Mouse (Mus musculus) small intestine, adult 2 months (tissue): ENCODE measurements around the gene Nploc4. TPM values are rescaled to one million over a fixed set of nuclear protein-coding genes. Genes with fewer than 3 reads are reported as not detected.
A peak's percentile ranks its signal among the peaks of the same experiment; 100 is the strongest.

Experiments
- H3K27ac ChIP-seq: fragments of 200-500 bp; 2 replicates; pipeline ENCODE4 v1.5.1; 2012; ENCODE audit warnings: low read depth, low read length, control low read depth, inconsistent platforms; ENCODE audit not compliant: insufficient read depth
- H3K27me3 ChIP-seq: fragments of 200-500 bp; 2 replicates; pipeline ENCODE4 v1.6.1; 2012; ENCODE audit warnings: mild to moderate bottlenecking, moderate library complexity, low read length, inconsistent platforms; ENCODE audit not compliant: control insufficient read depth, insufficient read depth
- H3K36me3 ChIP-seq: fragments of 200-500 bp; 2 replicates; pipeline ENCODE4 v1.6.1; 2012; ENCODE audit warnings: mild to moderate bottlenecking, low read length, control low read depth, inconsistent platforms; ENCODE audit not compliant: control insufficient read depth, insufficient read depth
- H3K4me1 ChIP-seq: fragments of 200-500 bp; 2 replicates; pipeline ENCODE4 v1.6.1; 2012; ENCODE audit warnings: low read length, inconsistent platforms, mixed read lengths; ENCODE audit not compliant: control insufficient read depth, insufficient read depth, insufficient read length
- H3K4me3 ChIP-seq: fragments of 200-500 bp; 2 replicates; pipeline ENCODE4 v1.5.1; 2012; ENCODE audit warnings: low read depth, mild to moderate bottlenecking, control low read depth, inconsistent platforms, low read length, moderate library complexity
- CTCF ChIP-seq: fragments of 200-500 bp; IDR thresholded peaks from 2 replicates; pipeline ENCODE4 v1.5.1; 2012; ENCODE audit warnings: low read depth, mild to moderate bottlenecking, control low read depth, inconsistent platforms, low read length, moderate library complexity, mixed read lengths; ENCODE audit not compliant: insufficient replicate concordance, insufficient read length; ENCODE audit errors: extremely low read depth
- POLR2A ChIP-seq: fragments of 200-500 bp; IDR thresholded peaks from 2 replicates; pipeline ENCODE4 v1.6.1; 2012; ENCODE audit warnings: low read depth, mild to moderate bottlenecking, control low read depth, inconsistent platforms, low read length, moderate library complexity
- WGBS: fragments of 180-500 bp; shearing (Covaris S2); methylation state at CpG from one replicate; pipeline ENCODE4 v1.1.7; 2018; 5-methylcytosine and 5-hydroxymethylcytosine counted together
- polyA plus RNA-seq: library from polyadenylated mRNA; depleted of rRNA; stranded (reverse); fragments of >200 nt; gene quantifications from 2 replicates; pipeline ENCODE4 v1.2.3, GENCODE M21; 2012

The Nploc4 gene
- polyA plus RNA-seq, 1 experiment, result 54.8 TPM

GRCm38 (mm10) chr11:120359391-120359790 lies 78.1 kb downstream of the Nploc4 start:
- TF ChIP-seq CTCF, result no peak
- no peak for TF ChIP-seq POLR2A
- WGBS, result 84% methylated on average over 6 of the region's 6 CpGs
- Histone ChIP-seq H3K4me3 (no peak overlapping the region), H3K36me3 (no peaks in the 10 kb centered on the region), H3K4me1 (peaks cover 12% of the 10 kb centered on the region; the same call in 1 of the 2 replicates), H3K27ac (no peak overlapping the region), H3K27me3 (no peaks in the 10 kb centered on the region)

- H3K4me1 ChIP-seq, result peaks cover 24% of the 10 kb centered on the region
- H3K4me3 ChIP-seq, result no peak overlapping the region
- 35% methylated on average over 10 of the region's 10 CpGs for WGBS
- H3K27ac ChIP-seq, result no peak overlapping the region
- H3K36me3 ChIP-seq, result no peaks in the 10 kb centered on the region
- no peaks in the 10 kb centered on the region for H3K27me3 ChIP-seq
- TF ChIP-seq POLR2A (no peak), CTCF (no peak)
Measured at GRCm38 (mm10) chr11:120357791-120358401, 79.6 kb downstream of the Nploc4 start.

GRCm38 (mm10) chr11:120356900-120357299 lies 80.6 kb downstream of the Nploc4 start:
- no peak overlapping the region for H3K4me3 ChIP-seq
- H3K27me3 ChIP-seq, result no peaks in the 10 kb centered on the region
- no peaks in the 10 kb centered on the region for H3K36me3 ChIP-seq
- H3K4me1 ChIP-seq, result peaks cover 30% of the 10 kb centered on the region
- 96% methylated on average over 4 of the region's 4 CpGs for WGBS
- TF ChIP-seq CTCF, result no peak
- TF ChIP-seq POLR2A, result no peak
- no peak overlapping the region for H3K27ac ChIP-seq

GRCm38 (mm10) chr11:120356319-120356840 lies 81.1 kb downstream of the Nploc4 start:
- WGBS, result 92% methylated on average over 15 of the region's 15 CpGs
- H3K4me3 ChIP-seq, result no peak overlapping the region
- no peak for TF ChIP-seq POLR2A
- TF ChIP-seq CTCF, result no peak
- no peaks in the 10 kb centered on the region for H3K36me3 ChIP-seq
- peaks cover 33% of the 10 kb centered on the region for H3K4me1 ChIP-seq
- no peak overlapping the region for H3K27ac ChIP-seq
- H3K27me3 ChIP-seq, result no peaks in the 10 kb centered on the region

- Histone ChIP-seq H3K36me3 (no peaks in the 10 kb centered on the region), H3K27ac (0 out of 2 replicates have a peak overlapping the region, but pooled peaks have one; percentile 18), H3K4me3 (no peak overlapping the region), H3K4me1 (peaks cover 41% of the 10 kb centered on the region), H3K27me3 (no peaks in the 10 kb centered on the region)
- TF ChIP-seq CTCF, result no peak
- no peak for TF ChIP-seq POLR2A
- WGBS, result 46% methylated on average over 5 of the region's 5 CpGs
Measured at GRCm38 (mm10) chr11:120355277-120356039, 82.0 kb downstream of the Nploc4 start.

- TF ChIP-seq POLR2A (no peak), CTCF (no peak)
- Histone ChIP-seq H3K36me3 (no peaks in the 10 kb centered on the region), H3K27me3 (no peaks in the 10 kb centered on the region), H3K4me3 (no peak overlapping the region), H3K27ac (peak overlapping the region; percentile 18; the same call in 1 of the 2 replicates), H3K4me1 (peaks cover 37% of the 10 kb centered on the region)
- 69% methylated on average over 17 of the region's 17 CpGs for WGBS
Measured at GRCm38 (mm10) chr11:120354304-120355276, 82.9 kb downstream of the Nploc4 start.
